In genomic region chr5:142362894-142363293, GRCm38 (mm10) we compare ENCODE assay signal across 9 mouse cellular contexts. TPM values are rescaled to one million over a fixed set of nuclear protein-coding genes. Genes with fewer than 3 reads are reported as not detected.
A peak's percentile ranks its signal among the peaks of the same experiment; 100 is the strongest.
DNase-seq lines count a peak whose midpoint lies in the region; ATAC-seq and TF ChIP-seq lines count a peak whose summit lies in the region.
"Had no signal": no experiment of that assay in that cellular context is flagged by ENCODE, and none has a peak within 500 bp of the region (broad histone marks: within the 10 kb centered on the region; RNA-seq: fewer than 3 reads in every experiment).

No protein-coding gene starts in this region.

- H3K4me3 ChIP-seq in embryonic facial prominence, embryonic 13.5 days = no peak overlapping the region
- H3K4me3 ChIP-seq in embryonic facial prominence, embryonic 10.5 days = no peak overlapping the region
- H3K4me3 ChIP-seq in liver, adult 2 months (ENCODE audit: insufficient read depth, low read depth, low read length) = no peak overlapping the region
- no peak overlapping the region for H3K4me3 ChIP-seq in liver, embryonic 12.5 days
- no peak overlapping the region for H3K4me3 ChIP-seq in limb, embryonic 14.5 days (replicated peaks; ENCODE audit: low read length)
- H3K4me3 ChIP-seq: liver, embryonic 13.5 days had no signal

- ATAC-seq in embryonic facial prominence, embryonic 13.5 days (ENCODE audit: insufficient number of reproducible peaks, insufficient read depth, low FRiP score, low TSS enrichment, low read depth) = no peak
- no peak for ATAC-seq in liver, embryonic 12.5 days
- no peak for ATAC-seq in limb, embryonic 14.5 days (ENCODE audit: low FRiP score, low read depth)

- H3K9me3 ChIP-seq in embryonic facial prominence, embryonic 13.5 days = no peaks in the 10 kb centered on the region
- H3K9me3 ChIP-seq in embryonic facial prominence, embryonic 10.5 days = no peaks in the 10 kb centered on the region
- no peaks in the 10 kb centered on the region for H3K9me3 ChIP-seq in liver, embryonic 12.5 days (replicated peaks)
- H3K9me3 ChIP-seq in limb, embryonic 14.5 days (ENCODE audit: control insufficient read depth, low read length) = no peaks in the 10 kb centered on the region
- H3K9me3 ChIP-seq: liver, embryonic 13.5 days had no signal

- no peak overlapping the region for H3K9ac ChIP-seq in embryonic facial prominence, embryonic 13.5 days
- H3K9ac ChIP-seq in liver, adult 2 months (ENCODE audit: low read depth, low read length) = no peak overlapping the region
- no peak overlapping the region for H3K9ac ChIP-seq in liver, embryonic 12.5 days
- no peak overlapping the region for H3K9ac ChIP-seq in limb, embryonic 14.5 days (ENCODE audit: low read depth, low read length, severe bottlenecking)
- H3K9ac ChIP-seq: liver, embryonic 13.5 days had no signal

- no peaks in the 10 kb centered on the region for H3K36me3 ChIP-seq in embryonic facial prominence, embryonic 13.5 days
- no peaks in the 10 kb centered on the region for H3K36me3 ChIP-seq in embryonic facial prominence, embryonic 10.5 days (replicated peaks)
- H3K36me3 ChIP-seq in liver, adult 2 months (ENCODE audit: control insufficient read depth, insufficient read depth, low read length) = no peaks in the 10 kb centered on the region
- no peaks in the 10 kb centered on the region for H3K36me3 ChIP-seq in liver, embryonic 12.5 days
- no peaks in the 10 kb centered on the region for H3K36me3 ChIP-seq in limb, embryonic 14.5 days (ENCODE audit: control insufficient read depth, insufficient read depth, low read length)
- H3K36me3 ChIP-seq: liver, embryonic 13.5 days had no signal

- no peak overlapping the region for H3K4me2 ChIP-seq in embryonic facial prominence, embryonic 13.5 days
- H3K4me2 ChIP-seq in liver, embryonic 12.5 days = no peak overlapping the region
- H3K4me2 ChIP-seq in limb, embryonic 14.5 days (replicated peaks; ENCODE audit: low read depth, low read length, severe bottlenecking) = no peak overlapping the region
- H3K4me2 ChIP-seq: liver, embryonic 13.5 days had no signal

- no peaks in the 10 kb centered on the region for H3K79me2 ChIP-seq in liver, adult 2 months (ENCODE audit: control insufficient read depth, insufficient read depth, low read length)

- no peaks in the 10 kb centered on the region; the same call in 1 of the 2 replicates for H3K27me3 ChIP-seq in embryonic facial prominence, embryonic 13.5 days
- H3K27me3 ChIP-seq in embryonic facial prominence, embryonic 10.5 days (replicated peaks; ENCODE audit: low read depth, poor library complexity, severe bottlenecking) = no peaks in the 10 kb centered on the region; the same call in 1 of the 2 replicates
- no peaks in the 10 kb centered on the region for H3K27me3 ChIP-seq in liver, adult 2 months (ENCODE audit: control insufficient read depth, insufficient read depth, low read length)
- no peaks in the 10 kb centered on the region for H3K27me3 ChIP-seq in liver, embryonic 12.5 days (replicated peaks)
- H3K27me3 ChIP-seq in limb, embryonic 14.5 days (ENCODE audit: control insufficient read depth, insufficient read depth, low read length) = no peaks in the 10 kb centered on the region
- H3K27me3 ChIP-seq: liver, embryonic 13.5 days had no signal

- peak overlapping the region; percentile 0; the same call in 1 of the 2 replicates for H3K27ac ChIP-seq in embryonic facial prominence, embryonic 13.5 days
- H3K27ac ChIP-seq in embryonic facial prominence, embryonic 10.5 days (replicated peaks) = no peak overlapping the region
- H3K27ac ChIP-seq in liver, adult 2 months (replicated peaks; ENCODE audit: insufficient read depth, low read depth, low read length) = no peak overlapping the region
- H3K27ac ChIP-seq in liver, embryonic 12.5 days = no peak overlapping the region
- no peak overlapping the region for H3K27ac ChIP-seq in limb, embryonic 14.5 days (replicated peaks; ENCODE audit: low read depth, low read length)
- H3K27ac ChIP-seq: liver, embryonic 13.5 days had no signal

- DNase-seq in embryonic facial prominence, embryonic 10.5 days (ENCODE audit: low spot score) = no peak
- DNase-seq in liver, adult 2 months (ENCODE audit: extremely low read depth, low read depth, low spot score) = peak; percentile 65
- DNase-seq in cerebellum, postnatal 36 days = peak; percentile 37 to 47
- DNase-seq in limb, embryonic 14.5 days (ENCODE audit: low spot score) = peak; percentile 21
- DNase-seq in spleen, postnatal 14 days (ENCODE audit: low spot score in 2 of 2) = no peak
- no peak for DNase-seq in ovary, postnatal 14 days (ENCODE audit: low spot score)
- DNase-seq: liver, embryonic 13.5 days had no signal

- TF ChIP-seq CTCF in liver, adult 2 months (IDR thresholded peaks at IDR 0.05; ENCODE audit: low read depth, low read length) = no peak

- H3K4me1 ChIP-seq in embryonic facial prominence, embryonic 13.5 days = peaks cover 21% of the 10 kb centered on the region
- H3K4me1 ChIP-seq in embryonic facial prominence, embryonic 10.5 days = peaks cover 31% of the 10 kb centered on the region
- H3K4me1 ChIP-seq in liver, adult 2 months (ENCODE audit: control insufficient read depth, insufficient read depth, low read length) = peaks cover 6% of the 10 kb centered on the region; the same call in 1 of the 2 replicates
- H3K4me1 ChIP-seq in liver, embryonic 12.5 days = peaks cover 10% of the 10 kb centered on the region
- H3K4me1 ChIP-seq in limb, embryonic 14.5 days (ENCODE audit: control insufficient read depth, insufficient read depth, low read length) = 0 out of 2 replicates have a peak, but pooled peaks cover 4% of the 10 kb centered on the region

- 53% methylated on average over 3 of the region's 3 CpGs for WGBS in embryonic facial prominence, embryonic 13.5 days
- WGBS in embryonic facial prominence, embryonic 10.5 days = 74% methylated on average over 3 of the region's 3 CpGs
- 38% methylated on average over 3 of the region's 3 CpGs for WGBS in liver, adult 2 months
- 68% methylated on average over 3 of the region's 3 CpGs for WGBS in liver, embryonic 12.5 days (ENCODE audit: insufficient replicate concordance)
- WGBS in limb, embryonic 14.5 days = 78% methylated on average over 3 of the region's 3 CpGs

- TF ChIP-seq POLR2A in liver, adult 2 months (IDR thresholded peaks at IDR 0.05; ENCODE audit: extremely low read depth, insufficient read depth, low read length) = no peak
- TF ChIP-seq POLR2A in limb, embryonic 14.5 days (IDR thresholded peaks at IDR 0.05; ENCODE audit: borderline replicate concordance, extremely low read depth, insufficient read depth, insufficient read length) = no peak

RNA-seq across cellular contexts. Expression of gene Foxk1, which starts 38.4 kb away (rescaled TPM):
- polyA plus RNA-seq in embryonic facial prominence, embryonic 13.5 days (2015; fragmentation: Nextera tagmentation; extraction: Ambion mirVana) = 5.0 and 6.3 TPM in 2 replicates
- polyA plus RNA-seq in embryonic facial prominence, embryonic 10.5 days (2016; fragmentation: Nextera tagmentation; extraction: Ambion mirVana) = 4.8 and 5.1 TPM in 2 replicates
- total RNA-seq in liver, adult 2 months (2014; rRNA removed) = 3.0 and 5.0 TPM in 2 replicates
- 7.2 and 7.6 TPM in 2 replicates for polyA plus RNA-seq in liver, adult 2 months (2012; rRNA removed)
- polyA plus RNA-seq in liver, embryonic 12.5 days (2016; fragmentation: Nextera tagmentation; extraction: Ambion mirVana) = 3.1 and 4.1 TPM in 2 replicates
- 18.6 and 22.1 TPM in 2 replicates for polyA plus RNA-seq in limb, embryonic 14.5 days (2012; rRNA removed)
- 6.0 and 6.7 TPM in 2 replicates for polyA plus RNA-seq in limb, embryonic 14.5 days (2014; fragmentation: Nextera tagmentation; extraction: Ambion mirVana)

Comparison
In these comparisons a context has a peak if more than half of its experiments do, and no peak if none do; other contexts are left out.
1. DNase-seq: peak in liver, adult 2 months (single experiment), cerebellum, postnatal 36 days (2 of 2) and limb, embryonic 14.5 days (single experiment); none in embryonic facial prominence, embryonic 10.5 days (single experiment), spleen, postnatal 14 days (0 of 2) and ovary, postnatal 14 days (single experiment).